Mouse (Mus musculus): ENCODE data around the gene 4930415O20Rik. TPM values are rescaled to one million over a fixed set of nuclear protein-coding genes. Genes with fewer than 3 reads are reported as not detected.

The 4930415O20Rik gene
- polyA plus RNA-seq, 1 experiment from 2014 or later: 0.53 TPM

GRCm38 (mm10) chr15:98606739-98607138 lies 35.9 kb downstream of the 4930415O20Rik start:
- H3K4me2 ChIP-seq (ENCODE audit: low read length): peak overlapping the region; percentile 90
- no peaks in the 10 kb centered on the region for H3K27me3 ChIP-seq (ENCODE audit: control insufficient read depth, insufficient read depth, low read length)
- peak overlapping the region; percentile 82 to 98 for H3K27ac ChIP-seq (replicated peaks in 1 of 2; ENCODE audit: control insufficient read depth in 1 of 2, insufficient read depth in 1 of 2, low read depth in 2 of 2, low read length in 2 of 2)
- WGBS: 24% methylated on average over 9 of the region's 9 CpGs
- H3K9ac ChIP-seq (ENCODE audit: low read length): peak overlapping the region; percentile 77
- no peak for ATAC-seq (ENCODE audit: insufficient number of reproducible peaks, insufficient read depth, low FRiP score, low read depth)
- H3K4me3 ChIP-seq (ENCODE audit: control insufficient read depth in 1 of 2, insufficient read depth in 1 of 2, low read depth in 1 of 2, low read length in 2 of 2): peak overlapping the region; percentile 84 to 90
- H3K9me3 ChIP-seq (ENCODE audit: control insufficient read depth, low read length): no peaks in the 10 kb centered on the region
- peaks cover 48 to 60% of the 10 kb centered on the region in 2 experiments for H3K4me1 ChIP-seq (ENCODE audit: control insufficient read depth in 2 of 2, insufficient read depth in 2 of 2, low read length in 2 of 2)
- peaks cover 30% of the 10 kb centered on the region for H3K36me3 ChIP-seq (ENCODE audit: control insufficient read depth, insufficient read depth, low read length)

- H3K4me3 ChIP-seq (ENCODE audit: control insufficient read depth in 1 of 2, insufficient read depth in 1 of 2, low read depth in 1 of 2, low read length in 2 of 2): peak overlapping the region; percentile 84 to 90
- peak overlapping the region; percentile 99 for H3K9ac ChIP-seq (ENCODE audit: low read length)
- peaks cover 40 to 53% of the 10 kb centered on the region in 2 experiments for H3K4me1 ChIP-seq (ENCODE audit: control insufficient read depth in 2 of 2, insufficient read depth in 2 of 2, low read length in 2 of 2)
- ATAC-seq (ENCODE audit: insufficient number of reproducible peaks, insufficient read depth, low FRiP score, low read depth): peak; percentile 79
- peak overlapping the region; percentile 98 to 99 for H3K27ac ChIP-seq (replicated peaks in 1 of 2; ENCODE audit: control insufficient read depth in 1 of 2, insufficient read depth in 1 of 2, low read depth in 2 of 2, low read length in 2 of 2)
- no peaks in the 10 kb centered on the region for H3K27me3 ChIP-seq (ENCODE audit: control insufficient read depth, insufficient read depth, low read length)
- H3K9me3 ChIP-seq (ENCODE audit: control insufficient read depth, low read length): no peaks in the 10 kb centered on the region
- H3K4me2 ChIP-seq (ENCODE audit: low read length): peak overlapping the region; percentile 90
- peaks cover 26% of the 10 kb centered on the region for H3K36me3 ChIP-seq (ENCODE audit: control insufficient read depth, insufficient read depth, low read length)
- 5% methylated on average over 4 of the region's 4 CpGs for WGBS
These were observed 36.8 kb downstream of the 4930415O20Rik start for GRCm38 (mm10) chr15:98607557-98607956.

- Histone ChIP-seq H3K27ac (replicated peaks in 1 of 2; ENCODE audit: control insufficient read depth in 1 of 2, insufficient read depth in 1 of 2, low read depth in 2 of 2, low read length in 2 of 2) (peak overlapping the region; percentile 98 to 99), H3K9ac (ENCODE audit: low read length) (peak overlapping the region; percentile 99), H3K9me3 (ENCODE audit: control insufficient read depth, low read length) (no peaks in the 10 kb centered on the region), H3K36me3 (ENCODE audit: control insufficient read depth, insufficient read depth, low read length) (peaks cover 19% of the 10 kb centered on the region), H3K4me1 (ENCODE audit: control insufficient read depth in 2 of 2, insufficient read depth in 2 of 2, low read length in 2 of 2) (peaks cover 33 to 46% of the 10 kb centered on the region in 2 experiments), H3K4me3 (ENCODE audit: control insufficient read depth in 1 of 2, insufficient read depth in 1 of 2, low read depth in 1 of 2, low read length in 2 of 2) (peak overlapping the region; percentile 84 to 90), H3K4me2 (ENCODE audit: low read length) (peak overlapping the region; percentile 90), H3K27me3 (ENCODE audit: control insufficient read depth, insufficient read depth, low read length) (no peaks in the 10 kb centered on the region)
- 1% methylated on average over 9 of the region's 10 CpGs for WGBS
- no peak for ATAC-seq (ENCODE audit: insufficient number of reproducible peaks, insufficient read depth, low FRiP score, low read depth)
These were observed 37.4 kb downstream of the 4930415O20Rik start for GRCm38 (mm10) chr15:98608058-98608783.

GRCm38 (mm10) chr15:98608784-98609250 lies 38.0 kb downstream of the 4930415O20Rik start:
- 3% methylated on average over 8 of the region's 26 CpGs for WGBS
- Histone ChIP-seq H3K4me3 (ENCODE audit: control insufficient read depth in 1 of 2, insufficient read depth in 1 of 2, low read depth in 1 of 2, low read length in 2 of 2) (peak overlapping the region; percentile 84 to 90), H3K4me2 (ENCODE audit: low read length) (peak overlapping the region; percentile 90), H3K27me3 (ENCODE audit: control insufficient read depth, insufficient read depth, low read length) (no peaks in the 10 kb centered on the region), H3K9ac (ENCODE audit: low read length) (peak overlapping the region; percentile 99), H3K4me1 (ENCODE audit: control insufficient read depth in 2 of 2, insufficient read depth in 2 of 2, low read length in 2 of 2) (peaks cover 28 to 40% of the 10 kb centered on the region in 2 experiments), H3K9me3 (ENCODE audit: control insufficient read depth, low read length) (no peaks in the 10 kb centered on the region), H3K27ac (replicated peaks in 1 of 2; ENCODE audit: control insufficient read depth in 1 of 2, insufficient read depth in 1 of 2, low read depth in 2 of 2, low read length in 2 of 2) (peak overlapping the region; percentile 98 to 99), H3K36me3 (ENCODE audit: control insufficient read depth, insufficient read depth, low read length) (peaks cover 13% of the 10 kb centered on the region)
- no peak for ATAC-seq (ENCODE audit: insufficient number of reproducible peaks, insufficient read depth, low FRiP score, low read depth)

GRCm38 (mm10) chr15:98609331-98610130 lies 38.7 kb downstream of the 4930415O20Rik start, which contains the start of gene Adcy6:
TSS of gene Adcy6 (minus strand) at chr15:98610076.
- Histone ChIP-seq H3K9ac (ENCODE audit: low read length) (peak within 1 kb of the TSS; percentile 99), H3K4me3 (ENCODE audit: control insufficient read depth in 1 of 2, insufficient read depth in 1 of 2, low read depth in 1 of 2, low read length in 2 of 2) (peak within 1 kb of the TSS; percentile 84 to 90), H3K4me2 (ENCODE audit: low read length) (peak within 1 kb of the TSS; percentile 90), H3K36me3 (ENCODE audit: control insufficient read depth, insufficient read depth, low read length) (peaks cover 6% of the 10 kb centered on the region), H3K27me3 (ENCODE audit: control insufficient read depth, insufficient read depth, low read length) (no peaks in the 10 kb centered on the region), H3K4me1 (ENCODE audit: control insufficient read depth in 2 of 2, insufficient read depth in 2 of 2, low read length in 2 of 2) (peaks cover 24 to 40% of the 10 kb centered on the region in 2 experiments), H3K9me3 (ENCODE audit: control insufficient read depth, low read length) (no peaks in the 10 kb centered on the region), H3K27ac (replicated peaks in 1 of 2; ENCODE audit: control insufficient read depth in 1 of 2, insufficient read depth in 1 of 2, low read depth in 2 of 2, low read length in 2 of 2) (peak within 1 kb of the TSS; percentile 98 to 99)
- WGBS: under 1% methylated on average over 56 of the region's 75 CpGs
- peak; percentile 59 for ATAC-seq (ENCODE audit: insufficient number of reproducible peaks, insufficient read depth, low FRiP score, low read depth)

- peak overlapping the region in 1 of 2 experiments; percentile 98; a peak in 3 of 4 replicates for H3K27ac ChIP-seq (replicated peaks in 1 of 2; ENCODE audit: control insufficient read depth in 1 of 2, insufficient read depth in 1 of 2, low read depth in 2 of 2, low read length in 2 of 2)
- H3K4me3 ChIP-seq (ENCODE audit: control insufficient read depth in 1 of 2, insufficient read depth in 1 of 2, low read depth in 1 of 2, low read length in 2 of 2): peak overlapping the region; percentile 84 to 90
- ATAC-seq (ENCODE audit: insufficient number of reproducible peaks, insufficient read depth, low FRiP score, low read depth): no peak
- H3K36me3 ChIP-seq (ENCODE audit: control insufficient read depth, insufficient read depth, low read length): 0 out of 2 replicates have a peak, but pooled peaks cover under 1% of the 10 kb centered on the region
- H3K27me3 ChIP-seq (ENCODE audit: control insufficient read depth, insufficient read depth, low read length): no peaks in the 10 kb centered on the region
- H3K4me2 ChIP-seq (ENCODE audit: low read length): peak overlapping the region; percentile 90
- peaks cover 23 to 40% of the 10 kb centered on the region in 2 experiments for H3K4me1 ChIP-seq (ENCODE audit: control insufficient read depth in 2 of 2, insufficient read depth in 2 of 2, low read length in 2 of 2)
- WGBS: 6% methylated on average over 12 of the region's 12 CpGs
- H3K9me3 ChIP-seq (ENCODE audit: control insufficient read depth, low read length): no peaks in the 10 kb centered on the region
- peak overlapping the region; percentile 99 for H3K9ac ChIP-seq (ENCODE audit: low read length)
These were observed 39.4 kb downstream of the 4930415O20Rik start for GRCm38 (mm10) chr15:98610131-98610633.

- Histone ChIP-seq H3K9ac (ENCODE audit: low read length) (no peak overlapping the region), H3K4me1 (ENCODE audit: control insufficient read depth in 2 of 2, insufficient read depth in 2 of 2, low read length in 2 of 2) (peaks cover 25 to 41% of the 10 kb centered on the region in 2 experiments), H3K4me2 (ENCODE audit: low read length) (no peak overlapping the region), H3K4me3 (ENCODE audit: control insufficient read depth in 1 of 2, insufficient read depth in 1 of 2, low read depth in 1 of 2, low read length in 2 of 2) (no peak overlapping the region), H3K9me3 (ENCODE audit: control insufficient read depth, low read length) (no peaks in the 10 kb centered on the region), H3K27ac (replicated peaks in 1 of 2; ENCODE audit: control insufficient read depth in 1 of 2, insufficient read depth in 1 of 2, low read depth in 2 of 2, low read length in 2 of 2) (no peak overlapping the region), H3K36me3 (ENCODE audit: control insufficient read depth, insufficient read depth, low read length) (no peaks in the 10 kb centered on the region), H3K27me3 (ENCODE audit: control insufficient read depth, insufficient read depth, low read length) (no peaks in the 10 kb centered on the region)
- no peak for ATAC-seq (ENCODE audit: insufficient number of reproducible peaks, insufficient read depth, low FRiP score, low read depth)
- 90% methylated on average over 3 of the region's 3 CpGs for WGBS
These were observed 41.4 kb downstream of the 4930415O20Rik start for GRCm38 (mm10) chr15:98612229-98612628.

All from heart, embryonic 14.5 days (tissue).